Mouse (Mus musculus) gastrocnemius, postnatal 4 days (tissue): Measurements from ENCODE around the gene Abat. TPM values are rescaled to one million over a fixed set of nuclear protein-coding genes. Genes with fewer than 3 reads are reported as not detected.
A peak's percentile ranks its signal among the peaks of the same experiment; 100 is the strongest.

Experiments
- DNase-seq, 2 experiments: peaks; one replicate each; pipeline ENCODE4 v3.0.0; 2021 to 2022; ENCODE audit warnings: low spot score in 2 of 2, mixed read lengths in 2 of 2
- total RNA-seq, 2 experiments: library from RNA; stranded (reverse); gene quantifications; 2 replicates each; pipeline ENCODE4 v1.2.3; 2021

The Abat gene
- total RNA-seq, 2 experiments from 2014 or later, result 9.7 to 10.5 TPM

GRCm38 (mm10) chr16:8630419-8630818 is 117.2 kb downstream of the Abat start:
- no peak for DNase-seq

GRCm38 (mm10) chr16:8631428-8631827 is 118.2 kb downstream of the Abat start:
- no peak for DNase-seq

GRCm38 (mm10) chr16:8636867-8637216 is 123.6 kb downstream of the Abat start:
- no peak for DNase-seq

GRCm38 (mm10) chr16:8637217-8638051 is 124.2 kb downstream of the Abat start, which contains the start of the genes Pmm2 and Tmem186:
Gene Pmm2, plus strand, starts transcription at chr16:8637674.
Gene Tmem186, minus strand, starts transcription at chr16:8637712.
- peak; percentile 49 to 83 for DNase-seq

GRCm38 (mm10) chr16:8638131-8638530 is 124.9 kb downstream of the Abat start:
- DNase-seq, result no peak

- no peak for DNase-seq
Measured at GRCm38 (mm10) chr16:8639466-8640191, 126.4 kb downstream of the Abat start.

GRCm38 (mm10) chr16:8643855-8644254 is 130.6 kb downstream of the Abat start:
- DNase-seq, result no peak

GRCm38 (mm10) chr16:8645546-8645945 is 132.3 kb downstream of the Abat start:
- DNase-seq, result no peak

- DNase-seq, result no peak
Measured at GRCm38 (mm10) chr16:8650007-8650406, 136.8 kb downstream of the Abat start.

GRCm38 (mm10) chr16:8655108-8655507 is 141.9 kb downstream of the Abat start:
- DNase-seq, result no peak

GRCm38 (mm10) chr16:8655599-8655998 is 142.4 kb downstream of the Abat start:
- DNase-seq, result no peak

- no peak for DNase-seq
Measured at GRCm38 (mm10) chr16:8656256-8656655, 143.0 kb downstream of the Abat start.

- DNase-seq, result no peak
Measured at GRCm38 (mm10) chr16:8658349-8658748, 145.1 kb downstream of the Abat start.

- DNase-seq, result no peak
Measured at GRCm38 (mm10) chr16:8658764-8659163, 145.5 kb downstream of the Abat start.

- DNase-seq, result no peak
Measured at GRCm38 (mm10) chr16:8663022-8663421, 149.8 kb downstream of the Abat start.

GRCm38 (mm10) chr16:8663606-8664539 is 150.6 kb downstream of the Abat start:
- no peak for DNase-seq

GRCm38 (mm10) chr16:8665367-8665766 is 152.1 kb downstream of the Abat start:
- DNase-seq, result no peak

GRCm38 (mm10) chr16:8666452-8666851 is 153.2 kb downstream of the Abat start:
- no peak for DNase-seq

- DNase-seq, result no peak
Measured at GRCm38 (mm10) chr16:8667261-8667660, 154.0 kb downstream of the Abat start.

GRCm38 (mm10) chr16:8667814-8668213 is 154.6 kb downstream of the Abat start:
- no peak for DNase-seq

GRCm38 (mm10) chr16:8668386-8668785 is 155.2 kb downstream of the Abat start:
- DNase-seq, result no peak
